Mouse (Mus musculus): Measurements from ENCODE around the gene Iqschfp. TPM values are rescaled to one million over a fixed set of nuclear protein-coding genes. Genes with fewer than 3 reads are reported as not detected.
A peak's percentile ranks its signal among the peaks of the same experiment; 100 is the strongest.

The Iqschfp gene
- 4.7 and 6.8 TPM in 2 replicates for polyA plus RNA-seq (2014; fragmentation: Nextera tagmentation; extraction: Ambion mirVana)

DNA sequence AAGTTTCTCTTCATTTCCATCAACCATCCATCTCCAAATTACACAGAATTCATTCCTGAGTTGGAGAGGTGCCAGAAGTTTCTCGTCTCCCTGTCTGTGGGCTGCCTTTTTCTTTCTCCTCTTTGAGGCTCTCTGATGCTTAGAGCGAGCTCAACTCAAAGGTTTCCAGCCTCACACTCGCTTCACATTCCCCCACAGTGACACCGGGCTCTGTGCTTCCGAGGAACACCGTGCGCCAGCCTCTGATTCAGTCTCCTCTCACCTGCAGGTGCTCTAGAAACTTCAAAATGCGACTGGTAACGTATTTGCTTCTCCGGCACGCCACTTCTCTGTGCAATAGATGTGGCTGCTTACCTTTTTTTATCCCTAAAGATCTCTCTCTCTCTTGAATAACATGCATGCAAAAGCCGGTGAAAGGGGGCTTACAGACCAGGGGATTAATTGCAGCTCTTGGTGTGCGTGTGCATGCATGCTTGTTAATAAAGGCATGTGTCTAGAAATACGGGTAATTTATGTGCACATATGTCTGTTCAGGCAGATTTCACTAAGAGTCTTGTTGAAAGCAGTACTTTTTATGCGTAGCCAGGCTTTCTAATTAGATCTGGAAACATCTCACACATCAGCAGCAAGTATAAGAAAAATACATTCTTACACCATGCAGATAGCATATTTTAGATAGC is at the start of gene Iqschfp, which contains the start of gene Iqcj:
Gene Iqschfp, plus strand, starts transcription at position 207 of the 680 bp plus-strand sequence.
Gene Iqcj, plus strand, starts transcription at position 195 of the 680 bp plus-strand sequence.
- Histone ChIP-seq H3K27me3 (ENCODE audit: control insufficient read depth, insufficient read depth, low read length) (no peaks in the 10 kb centered on the region), H3K4me3 (ENCODE audit: low read depth, low read length) (peak within 1 kb of the TSS; percentile 18), H3K27ac (ENCODE audit: low read depth, low read length) (peak within 1 kb of the TSS; percentile 16), H3K9ac (replicated peaks; ENCODE audit: low read depth, low read length) (no peak within 1 kb of the TSS; the same call in 1 of the 2 replicates), H3K4me1 (ENCODE audit: control insufficient read depth, insufficient read depth, low read length) (peaks cover 10% of the 10 kb centered on the region), H3K9me3 (ENCODE audit: control insufficient read depth, low read length) (no peaks in the 10 kb centered on the region), H3K4me2 (ENCODE audit: low read depth, low read length) (peak within 1 kb of the TSS; percentile 42), H3K36me3 (ENCODE audit: control insufficient read depth, insufficient read depth, low read length) (no peaks in the 10 kb centered on the region)
- no peak; the same call in 1 of the 2 replicates for ATAC-seq (ENCODE audit: low read depth)
- 23% methylated on average over 15 of the region's 15 CpGs for WGBS

GRCm38 (mm10) chr3:67852397-67852796 is 39.6 kb upstream of the Iqschfp start:
- no peaks in the 10 kb centered on the region for H3K4me1 ChIP-seq (ENCODE audit: control insufficient read depth, insufficient read depth, low read length)

GRCm38 (mm10) chr3:67861524-67861923 is 30.5 kb upstream of the Iqschfp start:
- Histone ChIP-seq H3K9ac (replicated peaks; ENCODE audit: low read depth, low read length) (no peak overlapping the region), H3K36me3 (ENCODE audit: control insufficient read depth, insufficient read depth, low read length) (no peaks in the 10 kb centered on the region), H3K4me1 (ENCODE audit: control insufficient read depth, insufficient read depth, low read length) (no peaks in the 10 kb centered on the region), H3K9me3 (ENCODE audit: control insufficient read depth, low read length) (no peaks in the 10 kb centered on the region), H3K27ac (ENCODE audit: low read depth, low read length) (no peak overlapping the region), H3K4me2 (ENCODE audit: low read depth, low read length) (no peak overlapping the region), H3K4me3 (ENCODE audit: low read depth, low read length) (no peak overlapping the region), H3K27me3 (ENCODE audit: control insufficient read depth, insufficient read depth, low read length) (no peaks in the 10 kb centered on the region)
- 89% methylated on average over 3 of the region's 3 CpGs for WGBS
- ATAC-seq (ENCODE audit: low read depth) = no peak

More at GRCm38 (mm10) chr3:67852397-67852796, 39.6 kb upstream of the Iqschfp start:
- no peaks in the 10 kb centered on the region for H3K9me3 ChIP-seq (ENCODE audit: control insufficient read depth, low read length)
- H3K27me3 ChIP-seq (ENCODE audit: control insufficient read depth, insufficient read depth, low read length) = no peaks in the 10 kb centered on the region
- no peak overlapping the region for H3K4me3 ChIP-seq (ENCODE audit: low read depth, low read length)
- H3K36me3 ChIP-seq (ENCODE audit: control insufficient read depth, insufficient read depth, low read length) = no peaks in the 10 kb centered on the region
- 71% methylated on average over 5 of the region's 5 CpGs for WGBS
- no peak overlapping the region for H3K27ac ChIP-seq (ENCODE audit: low read depth, low read length)
- no peak overlapping the region for H3K4me2 ChIP-seq (ENCODE audit: low read depth, low read length)
- no peak for ATAC-seq (ENCODE audit: low read depth)
- no peak overlapping the region for H3K9ac ChIP-seq (replicated peaks; ENCODE audit: low read depth, low read length)

- Histone ChIP-seq H3K9me3 (ENCODE audit: control insufficient read depth, low read length) (no peaks in the 10 kb centered on the region), H3K36me3 (ENCODE audit: control insufficient read depth, insufficient read depth, low read length) (no peaks in the 10 kb centered on the region), H3K4me3 (ENCODE audit: low read depth, low read length) (no peak overlapping the region), H3K4me1 (ENCODE audit: control insufficient read depth, insufficient read depth, low read length) (no peaks in the 10 kb centered on the region), H3K4me2 (ENCODE audit: low read depth, low read length) (no peak overlapping the region), H3K27ac (ENCODE audit: low read depth, low read length) (no peak overlapping the region), H3K27me3 (ENCODE audit: control insufficient read depth, insufficient read depth, low read length) (no peaks in the 10 kb centered on the region), H3K9ac (replicated peaks; ENCODE audit: low read depth, low read length) (no peak overlapping the region)
- WGBS = 52% methylated on average over 13 of the region's 13 CpGs
- ATAC-seq (ENCODE audit: low read depth) = peak; percentile 28; the same call in 1 of the 2 replicates
Measured at GRCm38 (mm10) chr3:67867420-67868065, 24.5 kb upstream of the Iqschfp start.

DNA sequence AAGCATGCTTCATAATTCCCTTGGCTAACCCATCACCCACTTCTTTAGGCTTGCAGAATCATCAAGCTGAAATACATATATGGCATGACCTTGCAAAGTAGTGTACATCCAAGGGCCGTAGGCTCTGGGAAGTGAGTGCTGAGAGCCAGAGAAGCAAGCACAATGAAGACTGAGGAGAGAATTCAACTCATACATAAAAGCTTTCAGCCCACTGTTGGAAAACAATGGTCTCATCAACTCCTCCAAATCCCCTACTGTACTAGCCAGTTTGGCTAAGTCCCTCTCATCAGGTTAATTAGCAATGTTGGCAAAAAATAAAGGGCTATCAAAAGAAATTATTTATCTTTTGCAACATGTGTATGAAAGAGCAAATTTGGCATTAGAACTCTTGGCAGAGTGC is 22.6 kb upstream of the Iqschfp start:
- no peak overlapping the region for H3K4me2 ChIP-seq (ENCODE audit: low read depth, low read length)
- WGBS = 86% methylated on average over 1 of the region's 1 CpGs
- H3K4me3 ChIP-seq (ENCODE audit: low read depth, low read length) = no peak overlapping the region
- H3K4me1 ChIP-seq (ENCODE audit: control insufficient read depth, insufficient read depth, low read length) = no peaks in the 10 kb centered on the region
- H3K9ac ChIP-seq (replicated peaks; ENCODE audit: low read depth, low read length) = no peak overlapping the region
- H3K36me3 ChIP-seq (ENCODE audit: control insufficient read depth, insufficient read depth, low read length) = no peaks in the 10 kb centered on the region
- ATAC-seq (ENCODE audit: low read depth) = no peak
- no peaks in the 10 kb centered on the region for H3K27me3 ChIP-seq (ENCODE audit: control insufficient read depth, insufficient read depth, low read length)
- H3K9me3 ChIP-seq (ENCODE audit: control insufficient read depth, low read length) = no peaks in the 10 kb centered on the region
- H3K27ac ChIP-seq (ENCODE audit: low read depth, low read length) = no peak overlapping the region

DNA sequence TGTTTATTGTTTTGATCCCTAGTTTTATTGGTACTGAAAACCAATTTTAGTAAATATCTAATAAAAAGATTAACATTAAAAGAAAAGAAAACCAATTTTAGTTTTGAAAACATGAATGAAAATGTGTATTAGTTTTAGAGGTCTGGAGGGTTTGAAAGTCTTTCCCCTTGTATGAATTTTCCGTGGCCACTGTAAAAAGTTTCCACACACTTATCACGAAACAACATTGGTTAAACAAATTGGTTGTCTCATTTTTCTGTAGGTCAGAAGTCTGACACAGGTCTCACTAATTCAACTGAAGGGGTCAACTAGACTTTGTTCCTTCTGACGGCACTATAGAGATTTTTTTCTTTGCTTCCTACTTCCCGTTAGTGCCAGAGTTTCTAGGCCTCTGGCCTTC is 14.8 kb upstream of the Iqschfp start:
- Histone ChIP-seq H3K4me1 (ENCODE audit: control insufficient read depth, insufficient read depth, low read length) (no peaks in the 10 kb centered on the region), H3K27me3 (ENCODE audit: control insufficient read depth, insufficient read depth, low read length) (no peaks in the 10 kb centered on the region), H3K9ac (replicated peaks; ENCODE audit: low read depth, low read length) (no peak overlapping the region), H3K9me3 (ENCODE audit: control insufficient read depth, low read length) (no peaks in the 10 kb centered on the region), H3K36me3 (ENCODE audit: control insufficient read depth, insufficient read depth, low read length) (no peaks in the 10 kb centered on the region), H3K4me2 (ENCODE audit: low read depth, low read length) (no peak overlapping the region), H3K4me3 (ENCODE audit: low read depth, low read length) (no peak overlapping the region), H3K27ac (ENCODE audit: low read depth, low read length) (no peak overlapping the region)
- WGBS = 84% methylated on average over 4 of the region's 4 CpGs
- ATAC-seq (ENCODE audit: low read depth) = no peak

DNA sequence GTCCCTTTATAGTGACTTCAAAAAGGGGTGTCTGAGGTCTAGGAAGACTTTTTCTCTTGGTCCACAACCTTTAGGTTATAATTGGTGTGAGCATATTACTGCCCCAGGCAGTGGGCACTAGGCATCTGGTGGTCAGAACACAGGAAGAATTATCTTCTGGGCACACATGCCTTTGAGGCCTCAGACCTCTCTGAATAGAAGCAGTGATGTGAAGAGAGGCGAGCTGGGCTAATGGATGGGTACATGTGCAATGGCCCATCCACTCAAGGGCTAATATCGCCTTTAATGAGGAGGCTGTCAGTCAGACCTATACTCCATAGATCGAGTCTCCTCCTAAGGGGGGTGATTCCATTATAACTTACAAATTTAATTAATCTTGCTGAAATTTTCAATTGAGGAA is 7.7 kb upstream of the Iqschfp start:
- Histone ChIP-seq H3K36me3 (ENCODE audit: control insufficient read depth, insufficient read depth, low read length) (no peaks in the 10 kb centered on the region), H3K4me3 (ENCODE audit: low read depth, low read length) (no peak overlapping the region), H3K9ac (replicated peaks; ENCODE audit: low read depth, low read length) (no peak overlapping the region), H3K4me2 (ENCODE audit: low read depth, low read length) (no peak overlapping the region), H3K9me3 (ENCODE audit: control insufficient read depth, low read length) (no peaks in the 10 kb centered on the region), H3K4me1 (ENCODE audit: control insufficient read depth, insufficient read depth, low read length) (no peaks in the 10 kb centered on the region), H3K27me3 (ENCODE audit: control insufficient read depth, insufficient read depth, low read length) (no peaks in the 10 kb centered on the region), H3K27ac (ENCODE audit: low read depth, low read length) (no peak overlapping the region)
- no peak for ATAC-seq (ENCODE audit: low read depth)
- WGBS = 56% methylated on average over 3 of the region's 3 CpGs

- WGBS = 72% methylated on average over 1 of the region's 1 CpGs
- H3K27ac ChIP-seq (ENCODE audit: low read depth, low read length) = no peak overlapping the region
Measured at GRCm38 (mm10) chr3:67886176-67886575, 5.9 kb upstream of the Iqschfp start.

GRCm38 (mm10) chr3:67887251-67887650 is 4.8 kb upstream of the Iqschfp start:
- Histone ChIP-seq H3K4me2 (ENCODE audit: low read depth, low read length) (no peak overlapping the region), H3K27me3 (ENCODE audit: control insufficient read depth, insufficient read depth, low read length) (no peaks in the 10 kb centered on the region), H3K36me3 (ENCODE audit: control insufficient read depth, insufficient read depth, low read length) (no peaks in the 10 kb centered on the region), H3K27ac (ENCODE audit: low read depth, low read length) (no peak overlapping the region), H3K9me3 (ENCODE audit: control insufficient read depth, low read length) (no peaks in the 10 kb centered on the region), H3K9ac (replicated peaks; ENCODE audit: low read depth, low read length) (no peak overlapping the region), H3K4me1 (ENCODE audit: control insufficient read depth, insufficient read depth, low read length) (peaks cover 4% of the 10 kb centered on the region), H3K4me3 (ENCODE audit: low read depth, low read length) (no peak overlapping the region)
- no peak for ATAC-seq (ENCODE audit: low read depth)

More at GRCm38 (mm10) chr3:67886176-67886575, 5.9 kb upstream of the Iqschfp start:
- Histone ChIP-seq H3K4me3 (ENCODE audit: low read depth, low read length) (no peak overlapping the region), H3K36me3 (ENCODE audit: control insufficient read depth, insufficient read depth, low read length) (no peaks in the 10 kb centered on the region), H3K4me2 (ENCODE audit: low read depth, low read length) (no peak overlapping the region), H3K9me3 (ENCODE audit: control insufficient read depth, low read length) (no peaks in the 10 kb centered on the region), H3K4me1 (ENCODE audit: control insufficient read depth, insufficient read depth, low read length) (peaks cover 2% of the 10 kb centered on the region; the same call in 1 of the 2 replicates), H3K9ac (replicated peaks; ENCODE audit: low read depth, low read length) (no peak overlapping the region), H3K27me3 (ENCODE audit: control insufficient read depth, insufficient read depth, low read length) (no peaks in the 10 kb centered on the region)
- ATAC-seq (ENCODE audit: low read depth) = no peak

All from neural tube, embryonic 14.5 days (tissue).